Mouse (Mus musculus) monocyte, adult 5-6 weeks (primary cell): ENCODE results near the gene Atp5c1. TPM values are rescaled to one million over a fixed set of nuclear protein-coding genes. Genes with fewer than 3 reads are reported as not detected.

ENCODE experiments used
- total RNA-seq: library from RNA; stranded (forward); fragments of 200-1000, 200-491, 200-594 nt; gene quantifications from 3 replicates; pipeline ENCODE4 v1.2.3, GENCODE M21; 2017

Atp5c1 gene
- total RNA-seq, 1 experiment from 2014 or later = 356 TPM

Other genes starting within 250 kb of the Atp5c1 start
- not detected in 3 replicates for gene 4930412O13Rik, start 199.3 kb downstream of the Atp5c1 start, total RNA-seq
- gene 9230102O04Rik, start 191.0 kb downstream of the Atp5c1 start, total RNA-seq = not detected in 3 replicates
- gene Gata3, start 190.5 kb downstream of the Atp5c1 start, total RNA-seq = 2.2 to 10.5 TPM (median 2.9 TPM) in 3 replicates
- 9.1 to 13.8 TPM (median 12.5 TPM) in 3 replicates for gene Taf3, start 31.9 kb downstream of the Atp5c1 start, total RNA-seq
- 49.3 to 54.7 TPM (median 51.6 TPM) in 3 replicates for gene Kin, start 83 bp upstream of the Atp5c1 start, total RNA-seq
- gene Itih2, start 50.9 kb upstream of the Atp5c1 start, total RNA-seq = not detected in 3 replicates
- 1.7 to 10.9 TPM (median 3.0 TPM) in 3 replicates for gene Itih5, start 73.1 kb upstream of the Atp5c1 start, total RNA-seq